26 mouse cellular contexts compared by ENCODE assay signal in genomic region chr11:117583478-117583877, GRCm38 (mm10).
"Had no signal": no experiment of that assay in that cellular context is flagged by ENCODE, and none has a peak within 500 bp of the region (broad histone marks: within the 10 kb centered on the region; RNA-seq: fewer than 3 reads in every experiment).

No protein-coding gene starts in this region.

- H3K36me3 ChIP-seq: embryonic facial prominence, embryonic 10.5 days; embryonic facial prominence, embryonic 12.5 days; embryonic facial prominence, embryonic 13.5 days; embryonic facial prominence, embryonic 15.5 days; forebrain, embryonic 10.5 days; forebrain, embryonic 12.5 days; forebrain, embryonic 15.5 days had no signal

- H3K27me3 ChIP-seq: embryonic facial prominence, embryonic 12.5 days; embryonic facial prominence, embryonic 13.5 days; embryonic facial prominence, embryonic 15.5 days; forebrain, embryonic 12.5 days; forebrain, embryonic 13.5 days; forebrain, embryonic 15.5 days had no signal

- H3K9me3 ChIP-seq: embryonic facial prominence, embryonic 10.5 days; embryonic facial prominence, embryonic 12.5 days; embryonic facial prominence, embryonic 15.5 days; forebrain, embryonic 10.5 days; forebrain, embryonic 12.5 days; forebrain, embryonic 13.5 days; forebrain, embryonic 15.5 days had no signal

- ATAC-seq: forebrain, embryonic 13.5 days; forebrain, embryonic 14.5 days; forebrain, embryonic 15.5 days; forebrain, embryonic 16.5 days; forebrain, postnatal 0 days had no signal

- H3K9ac ChIP-seq: embryonic facial prominence, embryonic 12.5 days; embryonic facial prominence, embryonic 13.5 days; embryonic facial prominence, embryonic 15.5 days; forebrain, embryonic 12.5 days; forebrain, embryonic 13.5 days; forebrain, embryonic 15.5 days; forebrain, postnatal 0 days had no signal

- H3K27ac ChIP-seq: embryonic facial prominence, embryonic 10.5 days; embryonic facial prominence, embryonic 12.5 days; embryonic facial prominence, embryonic 13.5 days; embryonic facial prominence, embryonic 15.5 days; forebrain, embryonic 10.5 days; forebrain, embryonic 12.5 days; forebrain, embryonic 13.5 days; forebrain, embryonic 15.5 days; gastrocnemius, adult 2 months; heart, adult 2 months had no signal

- H3K4me3 ChIP-seq: embryonic facial prominence, embryonic 10.5 days; embryonic facial prominence, embryonic 12.5 days; embryonic facial prominence, embryonic 13.5 days; embryonic facial prominence, embryonic 15.5 days; erythroblast, embryonic 14.5 days; forebrain, embryonic 10.5 days; forebrain, embryonic 12.5 days; forebrain, embryonic 13.5 days; forebrain, embryonic 15.5 days; gastrocnemius, adult 2 months; heart, adult 2 months had no signal

- H3K4me2 ChIP-seq: embryonic facial prominence, embryonic 12.5 days; embryonic facial prominence, embryonic 13.5 days; embryonic facial prominence, embryonic 15.5 days; forebrain, embryonic 12.5 days; forebrain, embryonic 13.5 days; forebrain, embryonic 15.5 days had no signal

- DNase-seq: cerebellum, adult 9-10 months; cerebellum, adult 9-11 months; cerebellum, postnatal 10 days; cerebellum, postnatal 14 days; cerebellum, postnatal 25 days; cerebellum, postnatal 36 days; embryo, embryonic 11 days; forebrain, postnatal 0 days; gastrocnemius, adult 2 months; gastrocnemius, postnatal 10 days; gastrocnemius, postnatal 14 days; gastrocnemius, postnatal 25 days; gastrocnemius, postnatal 36 days; heart, adult 18-20 months; heart, adult 2 months had no signal
